Mouse (Mus musculus): ENCODE data around the gene Hsp90ab1. TPM values are rescaled to one million over a fixed set of nuclear protein-coding genes. Genes with fewer than 3 reads are reported as not detected.

Gene Hsp90ab1
- polyA plus RNA-seq, 1 experiment from 2014 or later: 1,012 TPM

- H3K4me1 ChIP-seq (replicated peaks): peaks cover 60% of the 10 kb centered on the region
- ATAC-seq (ENCODE audit: low read depth) (no peak), DNase-seq (no peak)
- WGBS (ENCODE audit: insufficient replicate concordance): 94% methylated on average over 11 of the region's 11 CpGs
- 0 out of 2 replicates have a peak, but pooled peaks cover 4% of the 10 kb centered on the region for H3K27me3 ChIP-seq
- peak overlapping the region; percentile 99 for H3K4me2 ChIP-seq
- peak overlapping the region; percentile 78; the same call in 1 of the 2 replicates for H3K27ac ChIP-seq
- H3K9ac ChIP-seq: peak overlapping the region; percentile 95
- peak overlapping the region; percentile 88 for H3K4me3 ChIP-seq (replicated peaks)
- H3K36me3 ChIP-seq: peaks cover 49% of the 10 kb centered on the region
- no peaks in the 10 kb centered on the region for H3K9me3 ChIP-seq (replicated peaks)
Observed at GRCm38 (mm10) chr17:45565103-45565502, 8.0 kb downstream of the Hsp90ab1 start.

GRCm38 (mm10) chr17:45564531-45565084 is 8.5 kb downstream of the Hsp90ab1 start:
- Histone ChIP-seq H3K27ac (peak overlapping the region; percentile 78), H3K9ac (peak overlapping the region; percentile 95), H3K9me3 (replicated peaks) (no peaks in the 10 kb centered on the region), H3K4me1 (replicated peaks) (peaks cover 56% of the 10 kb centered on the region), H3K4me2 (peak overlapping the region; percentile 99), H3K36me3 (peaks cover 44% of the 10 kb centered on the region), H3K27me3 (0 out of 2 replicates have a peak, but pooled peaks cover 5% of the 10 kb centered on the region), H3K4me3 (replicated peaks) (peak overlapping the region; percentile 88)
- 16% methylated on average over 18 of the region's 18 CpGs for WGBS (ENCODE audit: insufficient replicate concordance)
- no peak for DNase-seq
- no peak for ATAC-seq (ENCODE audit: low read depth)

- no peaks in the 10 kb centered on the region for H3K9me3 ChIP-seq (replicated peaks)
- H3K36me3 ChIP-seq: peaks cover 37% of the 10 kb centered on the region
- peak within 1 kb of the TSS; percentile 78 for H3K27ac ChIP-seq
- peaks cover 49% of the 10 kb centered on the region for H3K4me1 ChIP-seq (replicated peaks)
- ATAC-seq (ENCODE audit: low read depth) (peak; percentile 78), DNase-seq (peak; percentile 82)
- H3K9ac ChIP-seq: peak within 1 kb of the TSS; percentile 95
- H3K4me2 ChIP-seq: peak within 1 kb of the TSS; percentile 99
- peak within 1 kb of the TSS; percentile 88 for H3K4me3 ChIP-seq (replicated peaks)
- under 1% methylated on average over 52 of the region's 61 CpGs for WGBS (ENCODE audit: insufficient replicate concordance)
- H3K27me3 ChIP-seq: 0 out of 2 replicates have a peak, but pooled peaks cover 5% of the 10 kb centered on the region
Observed at GRCm38 (mm10) chr17:45563655-45564530, 9.2 kb downstream of the Hsp90ab1 start, which contains the start of gene Slc35b2. Gene Slc35b2 (plus strand): TSS chr17:45563874.

GRCm38 (mm10) chr17:45563216-45563615 is 9.9 kb downstream of the Hsp90ab1 start:
- 0 out of 2 replicates have a peak, but pooled peaks cover 10% of the 10 kb centered on the region for H3K27me3 ChIP-seq
- H3K4me2 ChIP-seq: no peak overlapping the region
- H3K4me1 ChIP-seq (replicated peaks): peaks cover 43% of the 10 kb centered on the region
- no peak for ATAC-seq (ENCODE audit: low read depth)
- 60% methylated on average over 12 of the region's 12 CpGs for WGBS (ENCODE audit: insufficient replicate concordance)
- H3K27ac ChIP-seq: no peak overlapping the region; the same call in 1 of the 2 replicates
- H3K9me3 ChIP-seq (replicated peaks): no peaks in the 10 kb centered on the region
- DNase-seq: no peak
- no peak overlapping the region; the same call in 1 of the 2 replicates for H3K9ac ChIP-seq
- peaks cover 30% of the 10 kb centered on the region for H3K36me3 ChIP-seq
- peak overlapping the region; percentile 88; the same call in 1 of the 2 replicates for H3K4me3 ChIP-seq (replicated peaks)

- Histone ChIP-seq H3K9ac (no peak overlapping the region), H3K27ac (no peak overlapping the region), H3K4me3 (replicated peaks) (no peak overlapping the region), H3K9me3 (replicated peaks) (no peaks in the 10 kb centered on the region), H3K4me1 (replicated peaks) (peaks cover 41% of the 10 kb centered on the region), H3K27me3 (peaks cover 38% of the 10 kb centered on the region), H3K36me3 (no peaks in the 10 kb centered on the region), H3K4me2 (no peak overlapping the region)
- 80% methylated on average over 15 of the region's 15 CpGs for WGBS (ENCODE audit: insufficient replicate concordance)
- DNase-seq (no peak), ATAC-seq (ENCODE audit: low read depth) (no peak)
Observed at GRCm38 (mm10) chr17:45559732-45560525, 13.1 kb downstream of the Hsp90ab1 start.

GRCm38 (mm10) chr17:45557998-45558862 is 14.8 kb downstream of the Hsp90ab1 start:
- ATAC-seq (ENCODE audit: low read depth): no peak
- Histone ChIP-seq H3K36me3 (no peaks in the 10 kb centered on the region), H3K9ac (no peak overlapping the region), H3K27me3 (peaks cover 49% of the 10 kb centered on the region), H3K27ac (no peak overlapping the region), H3K9me3 (replicated peaks) (no peaks in the 10 kb centered on the region), H3K4me2 (no peak overlapping the region), H3K4me1 (replicated peaks) (peaks cover 33% of the 10 kb centered on the region), H3K4me3 (replicated peaks) (no peak overlapping the region)
- WGBS (ENCODE audit: insufficient replicate concordance): 55% methylated on average over 16 of the region's 16 CpGs
- DNase-seq: no peak

GRCm38 (mm10) chr17:45557246-45557824 is 15.7 kb downstream of the Hsp90ab1 start:
- H3K9ac ChIP-seq: no peak overlapping the region; the same call in 1 of the 2 replicates
- 46% methylated on average over 7 of the region's 7 CpGs for whole genome bisulfite sequencing (ENCODE audit: insufficient replicate concordance)
- H3K9me3 ChIP-seq (replicated peaks): no peaks in the 10 kb centered on the region
- H3K27ac ChIP-seq: no peak overlapping the region
- DNase-seq: no peak
- peaks cover 33% of the 10 kb centered on the region for H3K4me1 ChIP-seq (replicated peaks)
- ATAC-seq (ENCODE audit: low read depth): no peak
- no peaks in the 10 kb centered on the region for H3K36me3 ChIP-seq
- no peak overlapping the region for H3K4me3 ChIP-seq (replicated peaks)
- peaks cover 55% of the 10 kb centered on the region for H3K27me3 ChIP-seq
- H3K4me2 ChIP-seq: peak overlapping the region; percentile 95

GRCm38 (mm10) chr17:45556514-45557245 is 16.4 kb downstream of the Hsp90ab1 start:
- H3K27ac ChIP-seq: no peak overlapping the region
- DNase-seq: no peak
- 27% methylated on average over 3 of the region's 3 CpGs for WGBS (ENCODE audit: insufficient replicate concordance)

GRCm38 (mm10) chr17:45556107-45556489 is 17.0 kb downstream of the Hsp90ab1 start:
- Histone ChIP-seq H3K27ac (no peak overlapping the region), H3K36me3 (no peaks in the 10 kb centered on the region)
- WGBS (ENCODE audit: insufficient replicate concordance): 2% methylated on average over 14 of the region's 14 CpGs

More at GRCm38 (mm10) chr17:45556514-45557245, 16.4 kb downstream of the Hsp90ab1 start:
- Histone ChIP-seq H3K9me3 (replicated peaks) (no peaks in the 10 kb centered on the region), H3K4me3 (replicated peaks) (peak overlapping the region; percentile 65), H3K4me1 (replicated peaks) (peaks cover 37% of the 10 kb centered on the region), H3K36me3 (no peaks in the 10 kb centered on the region), H3K4me2 (peak overlapping the region; percentile 95), H3K9ac (0 out of 2 replicates have a peak overlapping the region, but pooled peaks have one; percentile 71), H3K27me3 (peaks cover 60% of the 10 kb centered on the region)
- no peak for ATAC-seq (ENCODE audit: low read depth)

More at GRCm38 (mm10) chr17:45556107-45556489, 17.0 kb downstream of the Hsp90ab1 start:
- H3K27me3 ChIP-seq: peaks cover 65% of the 10 kb centered on the region
- H3K9ac ChIP-seq: peak overlapping the region; percentile 71
- no peaks in the 10 kb centered on the region for H3K9me3 ChIP-seq (replicated peaks)
- H3K4me1 ChIP-seq (replicated peaks): peaks cover 37% of the 10 kb centered on the region
- DNase-seq: no peak
- peak overlapping the region; percentile 95 for H3K4me2 ChIP-seq
- H3K4me3 ChIP-seq (replicated peaks): peak overlapping the region; percentile 65
- ATAC-seq (ENCODE audit: low read depth): no peak
